Mouse (Mus musculus): ENCODE data around the gene Rho.

Gene Rho

GRCm38 (mm10) chr6:115915601-115916445 is 15.7 kb upstream of the Rho start:
- no peak for DNase-seq (ENCODE audit: low read depth)

- DNase-seq (ENCODE audit: low read depth) = no peak
Measured at GRCm38 (mm10) chr6:115916611-115917010, 14.9 kb upstream of the Rho start.

GRCm38 (mm10) chr6:115918615-115919014 is 12.9 kb upstream of the Rho start:
- DNase-seq (ENCODE audit: low read depth) = no peak

- no peak for DNase-seq (ENCODE audit: low read depth)
Measured at GRCm38 (mm10) chr6:115919876-115920275, 11.7 kb upstream of the Rho start.

GRCm38 (mm10) chr6:115924829-115925228 is 6.7 kb upstream of the Rho start:
- no peak for DNase-seq (ENCODE audit: low read depth)

- DNase-seq (ENCODE audit: low read depth) = no peak
Measured at GRCm38 (mm10) chr6:115926416-115926815, 5.1 kb upstream of the Rho start.

GRCm38 (mm10) chr6:115927292-115928242 is 4.0 kb upstream of the Rho start:
- no peak for DNase-seq (ENCODE audit: low read depth)

- no peak for DNase-seq (ENCODE audit: low read depth)
Measured at GRCm38 (mm10) chr6:115930018-115930417, 1.5 kb upstream of the Rho start.

- DNase-seq (ENCODE audit: low read depth) = no peak
Measured at GRCm38 (mm10) chr6:115932391-115932790, 843 bp downstream of the Rho start.

- DNase-seq (ENCODE audit: low read depth) = no peak
Measured at GRCm38 (mm10) chr6:115935544-115935943, 4.0 kb downstream of the Rho start.

- DNase-seq (ENCODE audit: low read depth) = no peak
Measured at GRCm38 (mm10) chr6:115938011-115938410, 6.5 kb downstream of the Rho start.

GRCm38 (mm10) chr6:115938798-115939197 is 7.2 kb downstream of the Rho start:
- DNase-seq (ENCODE audit: low read depth) = no peak

GRCm38 (mm10) chr6:115940603-115941002 is 9.1 kb downstream of the Rho start:
- DNase-seq (ENCODE audit: low read depth) = no peak

- no peak for DNase-seq (ENCODE audit: low read depth)
Measured at GRCm38 (mm10) chr6:115941128-115941527, 9.6 kb downstream of the Rho start.

GRCm38 (mm10) chr6:115943498-115944427 is 12.2 kb downstream of the Rho start:
- peak; percentile 83 for DNase-seq (ENCODE audit: low read depth)

- no peak for DNase-seq (ENCODE audit: low read depth)
Measured at GRCm38 (mm10) chr6:115944638-115945037, 13.1 kb downstream of the Rho start, which contains the start of gene H1foo. Gene H1foo (plus strand): TSS chr6:115944938.

GRCm38 (mm10) chr6:115945633-115946032 is 14.1 kb downstream of the Rho start:
- DNase-seq (ENCODE audit: low read depth) = peak; percentile 88

GRCm38 (mm10) chr6:115946389-115946788 is 14.8 kb downstream of the Rho start:
- DNase-seq (ENCODE audit: low read depth) = peak; percentile 76

- DNase-seq (ENCODE audit: low read depth) = no peak
Measured at GRCm38 (mm10) chr6:115954506-115955074, 23.0 kb downstream of the Rho start.

GRCm38 (mm10) chr6:115955169-115955568 is 23.6 kb downstream of the Rho start:
- no peak for DNase-seq (ENCODE audit: low read depth)

GRCm38 (mm10) chr6:115955664-115956063 is 24.1 kb downstream of the Rho start:
- DNase-seq (ENCODE audit: low read depth) = no peak

Measured in 416B (cell line).